Mouse (Mus musculus): ENCODE data around the gene C2cd4d. TPM values are rescaled to one million over a fixed set of nuclear protein-coding genes. Genes with fewer than 3 reads are reported as not detected.

C2cd4d gene
- polyA plus RNA-seq, 1 experiment from 2014 or later, result 0.23 TPM

- H3K27me3 ChIP-seq (ENCODE audit: low read depth, poor library complexity, severe bottlenecking), result peaks cover 9% of the 10 kb centered on the region
- no peaks in the 10 kb centered on the region for H3K9me3 ChIP-seq (replicated peaks)
- no peaks in the 10 kb centered on the region for H3K36me3 ChIP-seq
- peaks cover 14% of the 10 kb centered on the region for H3K4me1 ChIP-seq
- no peak for DNase-seq (ENCODE audit: low spot score)
- no peak overlapping the region for H3K4me3 ChIP-seq
- 22% methylated on average over 9 of the region's 9 CpGs for WGBS
- no peak overlapping the region for H3K27ac ChIP-seq (replicated peaks)
Measured at GRCm38 (mm10) chr3:94379831-94380510, 17.7 kb downstream of the C2cd4d start.

GRCm38 (mm10) chr3:94382308-94382707, 20.1 kb downstream of the C2cd4d start:
- Histone ChIP-seq H3K4me1 (peaks cover 11% of the 10 kb centered on the region), H3K27ac (replicated peaks) (no peak overlapping the region), H3K36me3 (no peaks in the 10 kb centered on the region), H3K27me3 (ENCODE audit: low read depth, poor library complexity, severe bottlenecking) (no peaks in the 10 kb centered on the region; the same call in 1 of the 2 replicates), H3K4me3 (no peak overlapping the region), H3K9me3 (replicated peaks) (no peaks in the 10 kb centered on the region)
- WGBS, result 86% methylated on average over 5 of the region's 5 CpGs
- DNase-seq (ENCODE audit: low spot score), result no peak

GRCm38 (mm10) chr3:94383476-94383875, 21.2 kb downstream of the C2cd4d start:
- Histone ChIP-seq H3K4me1 (peaks cover 9% of the 10 kb centered on the region), H3K4me3 (no peak overlapping the region), H3K9me3 (replicated peaks) (no peaks in the 10 kb centered on the region), H3K36me3 (no peaks in the 10 kb centered on the region), H3K27me3 (ENCODE audit: low read depth, poor library complexity, severe bottlenecking) (no peaks in the 10 kb centered on the region; the same call in 1 of the 2 replicates), H3K27ac (replicated peaks) (no peak overlapping the region)
- 60% methylated on average over 3 of the region's 3 CpGs for WGBS
- DNase-seq (ENCODE audit: low spot score), result no peak

- Histone ChIP-seq H3K4me3 (no peak overlapping the region), H3K27me3 (ENCODE audit: low read depth, poor library complexity, severe bottlenecking) (no peaks in the 10 kb centered on the region; the same call in 1 of the 2 replicates), H3K27ac (replicated peaks) (no peak overlapping the region), H3K4me1 (no peaks in the 10 kb centered on the region), H3K9me3 (replicated peaks) (no peaks in the 10 kb centered on the region), H3K36me3 (no peaks in the 10 kb centered on the region)
- 74% methylated on average over 4 of the region's 4 CpGs for WGBS
- no peak for DNase-seq (ENCODE audit: low spot score)
Measured at GRCm38 (mm10) chr3:94386671-94387070, 24.4 kb downstream of the C2cd4d start.

GRCm38 (mm10) chr3:94387391-94387790, 25.2 kb downstream of the C2cd4d start:
- DNase-seq (ENCODE audit: low spot score), result no peak
- Histone ChIP-seq H3K4me1 (no peaks in the 10 kb centered on the region), H3K9me3 (replicated peaks) (no peaks in the 10 kb centered on the region), H3K27me3 (ENCODE audit: low read depth, poor library complexity, severe bottlenecking) (no peaks in the 10 kb centered on the region), H3K4me3 (no peak overlapping the region), H3K27ac (replicated peaks) (no peak overlapping the region), H3K36me3 (no peaks in the 10 kb centered on the region)
- WGBS, result 95% methylated on average over 10 of the region's 10 CpGs

- no peaks in the 10 kb centered on the region for H3K27me3 ChIP-seq (ENCODE audit: low read depth, poor library complexity, severe bottlenecking)
- no peaks in the 10 kb centered on the region for H3K4me1 ChIP-seq
- H3K27ac ChIP-seq (replicated peaks), result no peak overlapping the region
- H3K9me3 ChIP-seq (replicated peaks), result no peaks in the 10 kb centered on the region
- WGBS, result 82% methylated on average over 5 of the region's 5 CpGs
- no peak for DNase-seq (ENCODE audit: low spot score)
- H3K4me3 ChIP-seq, result no peak overlapping the region
- H3K36me3 ChIP-seq, result no peaks in the 10 kb centered on the region
Measured at GRCm38 (mm10) chr3:94388047-94388446, 25.8 kb downstream of the C2cd4d start.

- WGBS, result 93% methylated on average over 16 of the region's 16 CpGs
- Histone ChIP-seq H3K4me3 (no peak overlapping the region), H3K27ac (replicated peaks) (no peak overlapping the region), H3K4me1 (no peaks in the 10 kb centered on the region), H3K9me3 (replicated peaks) (no peaks in the 10 kb centered on the region), H3K36me3 (no peaks in the 10 kb centered on the region), H3K27me3 (ENCODE audit: low read depth, poor library complexity, severe bottlenecking) (no peaks in the 10 kb centered on the region)
- no peak for DNase-seq (ENCODE audit: low spot score)
Measured at GRCm38 (mm10) chr3:94389420-94389819, 27.2 kb downstream of the C2cd4d start.

GRCm38 (mm10) chr3:94391001-94391400, 28.8 kb downstream of the C2cd4d start:
- Histone ChIP-seq H3K4me1 (no peaks in the 10 kb centered on the region), H3K9me3 (replicated peaks) (no peaks in the 10 kb centered on the region), H3K4me3 (no peak overlapping the region), H3K36me3 (no peaks in the 10 kb centered on the region), H3K27me3 (ENCODE audit: low read depth, poor library complexity, severe bottlenecking) (peaks cover 4% of the 10 kb centered on the region; the same call in 1 of the 2 replicates), H3K27ac (replicated peaks) (no peak overlapping the region)
- DNase-seq (ENCODE audit: low spot score), result no peak
- WGBS, result 86% methylated on average over 5 of the region's 5 CpGs

GRCm38 (mm10) chr3:94392128-94392527, 29.9 kb downstream of the C2cd4d start:
- 86% methylated on average over 2 of the region's 2 CpGs for WGBS

GRCm38 (mm10) chr3:94393049-94393448, 30.8 kb downstream of the C2cd4d start:
- H3K4me3 ChIP-seq, result no peak overlapping the region
- WGBS, result 74% methylated on average over 4 of the region's 4 CpGs

More at GRCm38 (mm10) chr3:94392128-94392527, 29.9 kb downstream of the C2cd4d start:
- H3K4me1 ChIP-seq, result no peaks in the 10 kb centered on the region
- no peaks in the 10 kb centered on the region for H3K9me3 ChIP-seq (replicated peaks)
- no peak for DNase-seq (ENCODE audit: low spot score)
- H3K36me3 ChIP-seq, result no peaks in the 10 kb centered on the region
- H3K27me3 ChIP-seq (ENCODE audit: low read depth, poor library complexity, severe bottlenecking), result peaks cover 9% of the 10 kb centered on the region
- H3K4me3 ChIP-seq, result no peak overlapping the region
- H3K27ac ChIP-seq (replicated peaks), result no peak overlapping the region

GRCm38 (mm10) chr3:94396336-94396735, 34.1 kb downstream of the C2cd4d start:
- peaks cover 51% of the 10 kb centered on the region for H3K27me3 ChIP-seq (ENCODE audit: low read depth, poor library complexity, severe bottlenecking)
- no peak overlapping the region for H3K27ac ChIP-seq (replicated peaks)
- WGBS, result 76% methylated on average over 1 of the region's 1 CpGs

More at GRCm38 (mm10) chr3:94393049-94393448, 30.8 kb downstream of the C2cd4d start:
- H3K27ac ChIP-seq (replicated peaks), result no peak overlapping the region
- H3K9me3 ChIP-seq (replicated peaks), result no peaks in the 10 kb centered on the region
- H3K36me3 ChIP-seq, result no peaks in the 10 kb centered on the region
- no peak for DNase-seq (ENCODE audit: low spot score)
- H3K4me1 ChIP-seq, result no peaks in the 10 kb centered on the region
- H3K27me3 ChIP-seq (ENCODE audit: low read depth, poor library complexity, severe bottlenecking), result peaks cover 18% of the 10 kb centered on the region

GRCm38 (mm10) chr3:94396851-94397250, 34.6 kb downstream of the C2cd4d start:
- H3K36me3 ChIP-seq, result no peaks in the 10 kb centered on the region
- DNase-seq (ENCODE audit: low spot score), result no peak
- H3K4me1 ChIP-seq, result peaks cover 20% of the 10 kb centered on the region
- H3K9me3 ChIP-seq (replicated peaks), result no peaks in the 10 kb centered on the region
- H3K4me3 ChIP-seq, result no peak overlapping the region
- no peak overlapping the region for H3K27ac ChIP-seq (replicated peaks)
- WGBS, result 88% methylated on average over 4 of the region's 4 CpGs
- peaks cover 56% of the 10 kb centered on the region for H3K27me3 ChIP-seq (ENCODE audit: low read depth, poor library complexity, severe bottlenecking)

More at GRCm38 (mm10) chr3:94396336-94396735, 34.1 kb downstream of the C2cd4d start:
- no peaks in the 10 kb centered on the region for H3K36me3 ChIP-seq
- no peak overlapping the region for H3K4me3 ChIP-seq
- peaks cover 20% of the 10 kb centered on the region for H3K4me1 ChIP-seq
- no peak for DNase-seq (ENCODE audit: low spot score)
- H3K9me3 ChIP-seq (replicated peaks), result no peaks in the 10 kb centered on the region

GRCm38 (mm10) chr3:94398217-94398616, 36.0 kb downstream of the C2cd4d start, which contains the start of gene Lingo4:
Gene Lingo4 (plus strand): TSS chr3:94398517.
- Histone ChIP-seq H3K9me3 (replicated peaks) (no peaks in the 10 kb centered on the region), H3K27ac (replicated peaks) (peak within 1 kb of the TSS; percentile 78), H3K4me3 (peak within 1 kb of the TSS; percentile 56), H3K36me3 (no peaks in the 10 kb centered on the region), H3K27me3 (ENCODE audit: low read depth, poor library complexity, severe bottlenecking) (peaks cover 70% of the 10 kb centered on the region), H3K4me1 (peaks cover 31% of the 10 kb centered on the region)
- no peak for DNase-seq (ENCODE audit: low spot score)
- WGBS, result 74% methylated on average over 6 of the region's 6 CpGs

Measured in midbrain, embryonic 10.5 days (tissue).